Mouse (Mus musculus) forebrain, embryonic 12.5 days (tissue): ENCODE measurements at regions not wholly inside any gene's neighbourhood (a gene's known extent, or its start where the extent isn't known, plus 50 kb on each side); places are given as distances from the start of the nearest gene placed in this dataset.
"Not testable (repeated sequence)": the region's sequence is repeated elsewhere in the genome, so short reads cannot be mapped to it uniquely, and the experiment has no call there.

Experiments used
- ATAC-seq: fragments of 200-750 bp; cut with Nextera tagmentation; 2 replicates; pipeline ENCODE4 v1.8.0; 2017; ENCODE audit warnings: moderate TSS enrichment; ENCODE audit not compliant: low FRiP score
- H3K27ac ChIP-seq: fragments of 300-500 bp; sonication (generic); 2 replicates; pipeline ENCODE4 v1.5.1; 2016; ENCODE audit warnings: mild to moderate bottlenecking
- H3K27me3 ChIP-seq: fragments of 300-500 bp; sonication (generic); 2 replicates; pipeline ENCODE4 v1.6.1; 2016; ENCODE audit warnings: mild to moderate bottlenecking
- H3K36me3 ChIP-seq: fragments of 300-500 bp; sonication (generic); replicated peaks from 2 replicates; pipeline ENCODE4 v1.6.1; 2016; ENCODE audit warnings: mild to moderate bottlenecking
- H3K4me1 ChIP-seq: fragments of 300-500 bp; sonication (generic); 2 replicates; pipeline ENCODE4 v1.6.1; 2016
- H3K4me2 ChIP-seq: fragments of 300-500 bp; sonication (generic); 2 replicates; pipeline ENCODE4 v1.6.1; 2016; ENCODE audit warnings: mild to moderate bottlenecking, moderate library complexity
- H3K4me3 ChIP-seq: fragments of 300-500 bp; sonication (generic); replicated peaks from 2 replicates; pipeline ENCODE4 v1.5.1; 2016; ENCODE audit warnings: mild to moderate bottlenecking
- H3K9ac ChIP-seq: fragments of 300-500 bp; sonication (generic); 2 replicates; pipeline ENCODE4 v1.6.1; 2016; ENCODE audit warnings: mild to moderate bottlenecking
- H3K9me3 ChIP-seq: fragments of 300-500 bp; sonication (generic); 2 replicates; pipeline ENCODE4 v1.6.1; 2016
- WGBS: fragments of 180-500 bp; shearing (Covaris S2); methylation state at CpG from one replicate; pipeline ENCODE4 v1.1.7; 2016; 5-methylcytosine and 5-hydroxymethylcytosine counted together

GRCm38 (mm10) chr10:91426584-91426983, 245.5 kb upstream of the Tmpo start:
- peaks cover 4% of the 10 kb centered on the region; the same call in 1 of the 2 replicates for H3K27me3 ChIP-seq
- H3K4me2 ChIP-seq, result no peak overlapping the region
- no peak overlapping the region for H3K9ac ChIP-seq
- H3K36me3 ChIP-seq, result no peaks in the 10 kb centered on the region
- H3K27ac ChIP-seq, result no peak overlapping the region
- no peak overlapping the region for H3K4me3 ChIP-seq
- H3K4me1 ChIP-seq, result peaks cover 18% of the 10 kb centered on the region
- 91% methylated on average over 3 of the region's 3 CpGs for WGBS
- H3K9me3 ChIP-seq, result no peaks in the 10 kb centered on the region
- ATAC-seq, result no peak

- H3K4me2 ChIP-seq, H3K36me3 ChIP-seq, H3K9me3 ChIP-seq, H3K4me3 ChIP-seq, H3K27ac ChIP-seq, H3K27me3 ChIP-seq, ATAC-seq, H3K9ac ChIP-seq: not testable (repeated sequence)
- WGBS, result 52% methylated on average over 7 of the region's 7 CpGs
- H3K4me1 ChIP-seq, result peaks cover 18% of the 10 kb centered on the region
Observed at GRCm38 (mm10) chr10:91425625-91426385, 244.7 kb upstream of the Tmpo start.

- no peak overlapping the region for H3K4me2 ChIP-seq
Observed at GRCm38 (mm10) chr10:91424786-91425185, 243.7 kb upstream of the Tmpo start.

GRCm38 (mm10) chr10:91387255-91387654, 206.1 kb upstream of the Tmpo start:
- no peak overlapping the region for H3K27ac ChIP-seq

More at GRCm38 (mm10) chr10:91424786-91425185, 243.7 kb upstream of the Tmpo start:
- no peak overlapping the region for H3K9ac ChIP-seq
- no peak for ATAC-seq
- H3K27ac ChIP-seq, result no peak overlapping the region
- H3K4me3 ChIP-seq, result no peak overlapping the region
- H3K27me3 ChIP-seq, result peaks cover 4% of the 10 kb centered on the region; the same call in 1 of the 2 replicates
- H3K36me3 ChIP-seq, result no peaks in the 10 kb centered on the region
- WGBS, result 64% methylated on average over 5 of the region's 5 CpGs
- H3K4me1 ChIP-seq, result peaks cover 10% of the 10 kb centered on the region
- no peaks in the 10 kb centered on the region for H3K9me3 ChIP-seq

GRCm38 (mm10) chr10:91384372-91384771, 203.3 kb upstream of the Tmpo start:
- Histone ChIP-seq H3K9ac (no peak overlapping the region), H3K9me3 (no peaks in the 10 kb centered on the region), H3K4me2 (no peak overlapping the region), H3K4me3 (no peak overlapping the region), H3K27ac (no peak overlapping the region), H3K36me3 (no peaks in the 10 kb centered on the region), H3K4me1 (no peaks in the 10 kb centered on the region), H3K27me3 (no peaks in the 10 kb centered on the region)
- ATAC-seq, result no peak
- WGBS, result 52% methylated on average over 2 of the region's 2 CpGs

More at GRCm38 (mm10) chr10:91387255-91387654, 206.1 kb upstream of the Tmpo start:
- Histone ChIP-seq H3K4me2 (no peak overlapping the region), H3K4me1 (no peaks in the 10 kb centered on the region), H3K36me3 (no peaks in the 10 kb centered on the region), H3K4me3 (no peak overlapping the region), H3K9ac (no peak overlapping the region), H3K9me3 (no peaks in the 10 kb centered on the region), H3K27me3 (no peaks in the 10 kb centered on the region)
- WGBS, result 77% methylated on average over 3 of the region's 3 CpGs
- no peak for ATAC-seq

GRCm38 (mm10) chr10:91376683-91377082, 195.6 kb upstream of the Tmpo start:
- H3K27me3 ChIP-seq, result no peaks in the 10 kb centered on the region
- ATAC-seq, result no peak
- H3K36me3 ChIP-seq, result no peaks in the 10 kb centered on the region
- H3K9ac ChIP-seq, result no peak overlapping the region
- H3K27ac ChIP-seq, result no peak overlapping the region
- H3K4me2 ChIP-seq, result no peak overlapping the region
- 88% methylated on average over 3 of the region's 3 CpGs for WGBS
- no peaks in the 10 kb centered on the region for H3K9me3 ChIP-seq
- peaks cover 9% of the 10 kb centered on the region; the same call in 1 of the 2 replicates for H3K4me1 ChIP-seq
- no peak overlapping the region for H3K4me3 ChIP-seq

GRCm38 (mm10) chr10:91367488-91367887, 186.4 kb upstream of the Tmpo start:
- Histone ChIP-seq H3K4me2 (no peak overlapping the region), H3K4me3 (no peak overlapping the region), H3K36me3 (no peaks in the 10 kb centered on the region), H3K9ac (no peak overlapping the region), H3K27ac (no peak overlapping the region), H3K4me1 (no peaks in the 10 kb centered on the region), H3K9me3 (no peaks in the 10 kb centered on the region), H3K27me3 (no peaks in the 10 kb centered on the region)
- no peak for ATAC-seq
- 89% methylated on average over 1 of the region's 1 CpGs for WGBS

GRCm38 (mm10) chr10:91362587-91362986, 181.5 kb upstream of the Tmpo start:
- ATAC-seq, result no peak

GRCm38 (mm10) chr10:91361621-91362020, 180.5 kb upstream of the Tmpo start:
- H3K27me3 ChIP-seq, result no peaks in the 10 kb centered on the region
- no peak overlapping the region for H3K4me3 ChIP-seq
- WGBS, result 80% methylated on average over 2 of the region's 2 CpGs
- no peaks in the 10 kb centered on the region for H3K36me3 ChIP-seq
- no peak for ATAC-seq
- no peak overlapping the region for H3K4me2 ChIP-seq
- no peaks in the 10 kb centered on the region for H3K9me3 ChIP-seq
- H3K4me1 ChIP-seq, result no peaks in the 10 kb centered on the region
- H3K9ac ChIP-seq, result no peak overlapping the region
- no peak overlapping the region for H3K27ac ChIP-seq

More at GRCm38 (mm10) chr10:91362587-91362986, 181.5 kb upstream of the Tmpo start:
- Histone ChIP-seq H3K27me3 (no peaks in the 10 kb centered on the region), H3K4me2 (no peak overlapping the region), H3K4me3 (no peak overlapping the region), H3K9me3 (no peaks in the 10 kb centered on the region), H3K27ac (no peak overlapping the region), H3K36me3 (no peaks in the 10 kb centered on the region), H3K4me1 (no peaks in the 10 kb centered on the region), H3K9ac (no peak overlapping the region)
- 81% methylated on average over 3 of the region's 3 CpGs for WGBS

- Histone ChIP-seq H3K36me3 (no peaks in the 10 kb centered on the region), H3K27ac (no peak overlapping the region), H3K4me2 (no peak overlapping the region), H3K4me3 (no peak overlapping the region), H3K27me3 (no peaks in the 10 kb centered on the region), H3K9me3 (no peaks in the 10 kb centered on the region), H3K9ac (no peak overlapping the region), H3K4me1 (peaks cover 6% of the 10 kb centered on the region; the same call in 1 of the 2 replicates)
- ATAC-seq, result no peak
- 83% methylated on average over 5 of the region's 5 CpGs for whole genome bisulfite sequencing
Observed at GRCm38 (mm10) chr10:91345465-91345864, 164.3 kb upstream of the Tmpo start.

GRCm38 (mm10) chr10:91342083-91342482, 161.0 kb upstream of the Tmpo start:
- H3K9me3 ChIP-seq, result no peaks in the 10 kb centered on the region
- no peaks in the 10 kb centered on the region for H3K36me3 ChIP-seq
- H3K4me2 ChIP-seq, result no peak overlapping the region
- H3K4me1 ChIP-seq, result peaks cover 6% of the 10 kb centered on the region; the same call in 1 of the 2 replicates
- 81% methylated on average over 8 of the region's 8 CpGs for WGBS
- no peak overlapping the region for H3K27ac ChIP-seq
- H3K9ac ChIP-seq, result no peak overlapping the region
- H3K27me3 ChIP-seq, result no peaks in the 10 kb centered on the region
- no peak overlapping the region for H3K4me3 ChIP-seq
- ATAC-seq, result no peak

GRCm38 (mm10) chr10:91339361-91339760, 158.2 kb upstream of the Tmpo start:
- no peak for ATAC-seq
- WGBS, result 95% methylated on average over 3 of the region's 3 CpGs
- no peaks in the 10 kb centered on the region for H3K9me3 ChIP-seq
- H3K9ac ChIP-seq, result no peak overlapping the region
- no peaks in the 10 kb centered on the region for H3K4me1 ChIP-seq
- H3K4me2 ChIP-seq, result no peak overlapping the region
- H3K36me3 ChIP-seq, result no peaks in the 10 kb centered on the region
- no peak overlapping the region for H3K27ac ChIP-seq
- no peak overlapping the region for H3K4me3 ChIP-seq
- H3K27me3 ChIP-seq, result no peaks in the 10 kb centered on the region
